13 mouse cellular contexts compared by ENCODE assay signal in genomic region chr17:78496785-78497184, GRCm38 (mm10). TPM values are rescaled to one million over a fixed set of nuclear protein-coding genes. Genes with fewer than 3 reads are reported as not detected.
DNase-seq lines count a peak whose midpoint lies in the region; ATAC-seq and TF ChIP-seq lines count a peak whose summit lies in the region.
"Had no signal": no experiment of that assay in that cellular context is flagged by ENCODE, and none has a peak within 500 bp of the region (broad histone marks: within the 10 kb centered on the region; RNA-seq: fewer than 3 reads in every experiment).

No protein-coding gene starts in this region.

- no peaks in the 10 kb centered on the region for H3K9me3 ChIP-seq in limb, embryonic 11.5 days (ENCODE audit: control insufficient read depth, low read length)
- H3K9me3 ChIP-seq in limb, embryonic 10.5 days (replicated peaks): no peaks in the 10 kb centered on the region
- H3K9me3 ChIP-seq in ES-Bruce4 (replicated peaks; ENCODE audit: control insufficient read depth, insufficient read depth, low read length, poor library complexity, severe bottlenecking): no peaks in the 10 kb centered on the region
- no peaks in the 10 kb centered on the region for H3K9me3 ChIP-seq in hindbrain, embryonic 10.5 days
- H3K9me3 ChIP-seq: megakaryocyte, embryonic 14.5 days; neural tube, embryonic 13.5 days had no signal

- H3K4me3 ChIP-seq in limb, embryonic 11.5 days (ENCODE audit: low read depth, low read length): no peak overlapping the region
- H3K4me3 ChIP-seq in limb, embryonic 10.5 days: no peak overlapping the region
- no peak overlapping the region for H3K4me3 ChIP-seq in ES-Bruce4 (ENCODE audit: low read depth, low read length)
- no peak overlapping the region for H3K4me3 ChIP-seq in hindbrain, embryonic 10.5 days
- H3K4me3 ChIP-seq: erythroblast, embryonic 14.5 days; megakaryocyte, embryonic 14.5 days; neural tube, embryonic 13.5 days had no signal

- TF ChIP-seq EP300 in ES-Bruce4 (IDR thresholded peaks at IDR 0.05; ENCODE audit: insufficient read depth, low read depth, low read length): no peak

- peak; percentile 5 for TF ChIP-seq CTCF in ES-Bruce4 (IDR thresholded peaks at IDR 0.05; ENCODE audit: low read depth, low read length)

- no peak overlapping the region for H3K9ac ChIP-seq in limb, embryonic 11.5 days (ENCODE audit: low read length)
- no peak overlapping the region for H3K9ac ChIP-seq in ES-Bruce4 (ENCODE audit: low read depth, poor library complexity, severe bottlenecking)
- H3K9ac ChIP-seq: neural tube, embryonic 13.5 days had no signal

- H3K4me2 ChIP-seq in limb, embryonic 11.5 days (ENCODE audit: low read depth, severe bottlenecking): no peak overlapping the region
- H3K4me2 ChIP-seq: neural tube, embryonic 13.5 days had no signal

- intact Hi-C loops in gastrocnemius, postnatal 14 days (cut with DNase I; ENCODE audit: low total_unique reads): no loop called here

- 51% methylated on average over 2 of the region's 2 CpGs for WGBS in limb, embryonic 11.5 days
- 50% methylated on average over 2 of the region's 2 CpGs for WGBS in limb, embryonic 10.5 days
- 54% methylated on average over 2 of the region's 2 CpGs for WGBS in hindbrain, embryonic 10.5 days

- no peaks in the 10 kb centered on the region for H3K4me1 ChIP-seq in limb, embryonic 11.5 days (ENCODE audit: control insufficient read depth, insufficient read depth, low read length)
- H3K4me1 ChIP-seq in limb, embryonic 10.5 days: no peaks in the 10 kb centered on the region
- no peaks in the 10 kb centered on the region for H3K4me1 ChIP-seq in ES-Bruce4 (ENCODE audit: control insufficient read depth, insufficient read depth, low read length)
- peaks cover 20% of the 10 kb centered on the region for H3K4me1 ChIP-seq in hindbrain, embryonic 10.5 days (replicated peaks)
- H3K4me1 ChIP-seq: megakaryocyte, embryonic 14.5 days had no signal

- no peak overlapping the region for H3K27ac ChIP-seq in limb, embryonic 11.5 days (replicated peaks; ENCODE audit: low read depth, low read length)
- H3K27ac ChIP-seq in limb, embryonic 10.5 days: no peak overlapping the region
- H3K27ac ChIP-seq in ES-Bruce4 (ENCODE audit: insufficient read depth, low read length): no peak overlapping the region
- H3K27ac ChIP-seq in hindbrain, embryonic 10.5 days: no peak overlapping the region
- H3K27ac ChIP-seq: neural tube, embryonic 13.5 days had no signal

- no peak for TF ChIP-seq POLR2A in ES-Bruce4 (IDR thresholded peaks at IDR 0.05; ENCODE audit: insufficient read depth, low read length)

- no peaks in the 10 kb centered on the region for H3K36me3 ChIP-seq in limb, embryonic 11.5 days (ENCODE audit: control insufficient read depth, insufficient read depth, low read length)
- no peaks in the 10 kb centered on the region for H3K36me3 ChIP-seq in limb, embryonic 10.5 days
- H3K36me3 ChIP-seq in ES-Bruce4 (ENCODE audit: control insufficient read depth, insufficient read depth, low read length, poor library complexity, severe bottlenecking): no peaks in the 10 kb centered on the region
- no peaks in the 10 kb centered on the region for H3K36me3 ChIP-seq in hindbrain, embryonic 10.5 days
- H3K36me3 ChIP-seq: neural tube, embryonic 13.5 days had no signal

- ATAC-seq in limb, embryonic 11.5 days (ENCODE audit: insufficient number of reproducible peaks, low FRiP score, low TSS enrichment, low read depth): no peak
- peak; percentile 25 to 76; a peak in 2 of 4 replicates for ATAC-seq in hematopoietic stem cell, adult 5-6 weeks (replicated peaks in 1 of 2; ENCODE audit: insufficient read depth in 1 of 2, low FRiP score in 2 of 2, low TSS enrichment in 1 of 2, low read depth in 1 of 2, poor library complexity in 2 of 2, severe bottlenecking in 2 of 2)

- H3K27me3 ChIP-seq in limb, embryonic 11.5 days (ENCODE audit: control insufficient read depth, insufficient read depth, low read length): no peaks in the 10 kb centered on the region
- no peaks in the 10 kb centered on the region for H3K27me3 ChIP-seq in limb, embryonic 10.5 days (ENCODE audit: low read depth, poor library complexity, severe bottlenecking)
- H3K27me3 ChIP-seq in ES-Bruce4 (ENCODE audit: control insufficient read depth, insufficient read depth, low read length, poor library complexity, severe bottlenecking): no peaks in the 10 kb centered on the region; the same call in 1 of the 2 replicates
- H3K27me3 ChIP-seq in hindbrain, embryonic 10.5 days (ENCODE audit: insufficient read depth, poor library complexity, severe bottlenecking): no peaks in the 10 kb centered on the region
- H3K27me3 ChIP-seq: megakaryocyte, embryonic 14.5 days; neural tube, embryonic 13.5 days had no signal

- DNase-seq in gastrocnemius, postnatal 14 days: peak; percentile 33
- no peak for DNase-seq in gastrocnemius, postnatal 10 days
- peak; percentile 20 for DNase-seq in limb, embryonic 11.5 days (ENCODE audit: low spot score)
- DNase-seq in limb, embryonic 10.5 days (ENCODE audit: low spot score): no peak
- DNase-seq in hindbrain, embryonic 10.5 days (ENCODE audit: low spot score): no peak
- no peak for DNase-seq in yolk sac, embryonic 10.5 days (ENCODE audit: low spot score)
- DNase-seq: cerebellum, postnatal 25 days; kidney, adult 2 months had no signal

RNA-seq across cellular contexts. Expression of gene Vit, which starts 11.1 kb away (rescaled TPM):
- 1 to 10 TPM; 2.1 to 3.1 TPM for total RNA-seq in gastrocnemius, postnatal 14 days (2021)
- total RNA-seq in gastrocnemius, postnatal 10 days (2021): 1 to 10 TPM; 2.3 to 2.7 TPM
- not detected in 2 replicates for polyA plus RNA-seq in limb, embryonic 11.5 days (2014; fragmentation: Nextera tagmentation; extraction: Ambion mirVana)
- polyA plus RNA-seq in limb, embryonic 10.5 days (2016; fragmentation: Nextera tagmentation; extraction: Ambion mirVana): not detected in 2 replicates
- not detected in 2 replicates for polyA plus RNA-seq in ES-Bruce4 (2011; ENCODE audit: insufficient read depth, insufficient read length, low read depth, missing spikeins)
- total RNA-seq in hematopoietic stem cell, adult 5-6 weeks (2017): 0.20 and 0.81 TPM in 2 replicates
- polyA plus RNA-seq in hindbrain, embryonic 10.5 days (2016; fragmentation: Nextera tagmentation; extraction: Ambion mirVana): 7.5 and 10.7 TPM in 2 replicates
- polyA plus RNA-seq: erythroblast, embryonic 14.5 days had no signal

Comparison
In these comparisons a context has a peak if more than half of its experiments do, and no peak if none do; other contexts are left out.
1. DNase-seq: peak in gastrocnemius, postnatal 14 days (single experiment) and limb, embryonic 11.5 days (single experiment); none in gastrocnemius, postnatal 10 days (single experiment), limb, embryonic 10.5 days (single experiment), hindbrain, embryonic 10.5 days (single experiment) and yolk sac, embryonic 10.5 days (single experiment).